Mouse (Mus musculus) heart, postnatal 10 days (tissue): Measurements from ENCODE around the gene Exosc10. TPM values are rescaled to one million over a fixed set of nuclear protein-coding genes. Genes with fewer than 3 reads are reported as not detected.

ENCODE experiments used
- DNase-seq, 2 experiments: peaks; one replicate each; pipeline ENCODE4 v3.0.0; 2021
- intact Hi-C: fragments of 180-260 bp; cut with DNase I; formaldehyde crosslinking; loops from one replicate; pipeline ENCODE4 v1.15.1; 2025
- total RNA-seq, 2 experiments: library from RNA; stranded (reverse); gene quantifications; 2 replicates each; pipeline ENCODE4 v1.2.3; 2021

The Exosc10 gene
- total RNA-seq, 2 experiments from 2014 or later: 55.4 to 56.0 TPM

GRCm38 (mm10) chr4:148603376-148604139 is 45.3 kb downstream of the Exosc10 start:
- intact Hi-C loops: no loop called here

GRCm38 (mm10) chr4:148604141-148604540 is 45.9 kb downstream of the Exosc10 start:
- intact Hi-C loops: no loop called here
- no peak for DNase-seq

More at GRCm38 (mm10) chr4:148603376-148604139, 45.3 kb downstream of the Exosc10 start:
- DNase-seq: no peak

GRCm38 (mm10) chr4:148604541-148605165 is 46.4 kb downstream of the Exosc10 start:
- peak; percentile 59 to 71 for DNase-seq
- intact Hi-C loops: loop anchor here (5.0 kb wide), 1 partner anchor 437 kb away; no protein-coding TSS in a partner anchor

- DNase-seq: peak; percentile 81 to 91
Observed at GRCm38 (mm10) chr4:148607758-148608157, 49.5 kb downstream of the Exosc10 start.

GRCm38 (mm10) chr4:148609805-148610204 is 51.6 kb downstream of the Exosc10 start:
- intact Hi-C loops: loop anchor here (5.0 kb wide), 1 partner anchor 443 kb away; no protein-coding TSS in a partner anchor

More at GRCm38 (mm10) chr4:148607758-148608157, 49.5 kb downstream of the Exosc10 start:
- intact Hi-C loops: loop anchor here (5.0 kb wide), 1 partner anchor 440 kb away; no protein-coding TSS in a partner anchor

GRCm38 (mm10) chr4:148610631-148611364 is 52.6 kb downstream of the Exosc10 start:
- intact Hi-C loops: no loop called here
- no peak for DNase-seq

More at GRCm38 (mm10) chr4:148609805-148610204, 51.6 kb downstream of the Exosc10 start:
- DNase-seq: no peak

GRCm38 (mm10) chr4:148612557-148612956 is 54.3 kb downstream of the Exosc10 start:
- DNase-seq: no peak
- intact Hi-C loops: no loop called here

- DNase-seq: no peak
- intact Hi-C loops: no loop called here
Observed at GRCm38 (mm10) chr4:148613738-148614137, 55.5 kb downstream of the Exosc10 start.

- intact Hi-C loops: no loop called here
- DNase-seq: no peak
Observed at GRCm38 (mm10) chr4:148619805-148620204, 61.6 kb downstream of the Exosc10 start.

GRCm38 (mm10) chr4:148620718-148621117 is 62.5 kb downstream of the Exosc10 start:
- intact Hi-C loops: no loop called here
- DNase-seq: no peak

- intact Hi-C loops: no loop called here
- no peak for DNase-seq
Observed at GRCm38 (mm10) chr4:148622485-148622884, 64.3 kb downstream of the Exosc10 start.

GRCm38 (mm10) chr4:148623609-148624008 is 65.4 kb downstream of the Exosc10 start:
- intact Hi-C loops: no loop called here
- no peak for DNase-seq

GRCm38 (mm10) chr4:148625010-148625409 is 66.8 kb downstream of the Exosc10 start:
- no peak for DNase-seq
- intact Hi-C loops: no loop called here

GRCm38 (mm10) chr4:148625756-148626622 is 67.8 kb downstream of the Exosc10 start:
- DNase-seq: peak; percentile 36 to 55
- intact Hi-C loops: no loop called here

GRCm38 (mm10) chr4:148626623-148627185 is 68.5 kb downstream of the Exosc10 start, which contains the start of gene Tardbp:
Gene Tardbp (minus strand): TSS chr4:148627019.
- intact Hi-C loops: no loop called here
- DNase-seq: peak; percentile 97

- intact Hi-C loops: no loop called here
- no peak for DNase-seq
Observed at GRCm38 (mm10) chr4:148627246-148627645, 69.0 kb downstream of the Exosc10 start.
